Mouse (Mus musculus): Measurements from ENCODE around the gene Capg. TPM values are rescaled to one million over a fixed set of nuclear protein-coding genes. Genes with fewer than 3 reads are reported as not detected.
A peak's percentile ranks its signal among the peaks of the same experiment; 100 is the strongest.

Capg gene
- polyA plus RNA-seq, 1 experiment = 394 TPM

DNA sequence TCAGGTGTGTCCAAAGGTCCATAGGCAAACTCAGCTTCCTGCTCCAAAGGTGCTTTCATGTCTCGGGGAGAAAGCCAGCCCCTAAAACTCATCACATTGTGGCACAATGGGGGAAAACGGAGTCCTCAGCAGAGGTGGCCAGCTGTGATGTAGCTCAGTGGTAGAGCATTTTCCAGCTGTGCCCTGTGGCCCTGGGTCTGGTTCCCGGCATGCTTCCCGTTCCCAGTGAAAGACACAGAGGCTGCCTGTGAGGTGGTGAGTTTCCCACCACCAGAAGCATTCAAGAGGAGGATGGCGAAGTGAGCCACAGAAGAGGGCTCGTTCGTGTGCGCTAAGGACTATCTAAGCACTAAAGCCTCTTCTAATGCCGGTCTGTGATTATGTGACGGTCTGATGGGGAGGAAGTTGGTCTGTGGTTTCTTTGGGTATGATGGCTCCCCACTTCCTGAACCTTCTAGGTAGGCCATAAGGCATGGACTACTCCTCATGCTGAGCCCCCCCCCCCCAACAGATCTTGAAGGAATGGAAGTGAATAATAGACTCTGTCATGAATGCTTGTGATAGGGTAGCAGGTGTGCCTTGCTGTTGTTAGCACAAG lies 6.4 kb downstream of the Capg start:
- TF ChIP-seq MYOD1 (IDR thresholded peaks at IDR 0.05; ENCODE audit: control insufficient read depth in 1 of 3, insufficient read length in 2 of 3, low read depth in 2 of 3) = no peak
- TF ChIP-seq SRF (IDR thresholded peaks at IDR 0.05; ENCODE audit: control insufficient read depth, insufficient read length, low read depth) = no peak
- TF ChIP-seq TCF3 (IDR thresholded peaks at IDR 0.05; ENCODE audit: insufficient read length, low read depth) = no peak
- TF ChIP-seq REST (IDR thresholded peaks at IDR 0.05; ENCODE audit: insufficient read depth, insufficient read length) = no peak
- TF ChIP-seq TCF12 (IDR thresholded peaks at IDR 0.05; ENCODE audit: insufficient read depth, poor library complexity, severe bottlenecking) = no peak
- TF ChIP-seq MYOG (IDR thresholded peaks at IDR 0.05; ENCODE audit: control insufficient read depth in 1 of 3, insufficient read depth in 1 of 3, insufficient read length in 2 of 3, low read depth in 2 of 3) = no peak

GRCm38 (mm10) chr6:72552171-72553078 lies 8.2 kb downstream of the Capg start:
- TF ChIP-seq MYOG (IDR thresholded peaks at IDR 0.05; ENCODE audit: control insufficient read depth in 1 of 3, insufficient read depth in 1 of 3, insufficient read length in 2 of 3, low read depth in 2 of 3) (no peak), POLR2A (IDR thresholded peaks at IDR 0.05; ENCODE audit: insufficient read length, low read depth) (peak; percentile 51), SRF (IDR thresholded peaks at IDR 0.05; ENCODE audit: control insufficient read depth, insufficient read length, low read depth) (no peak), POLR2AphosphoS2 (IDR thresholded peaks at IDR 0.05; ENCODE audit: insufficient read length, low read depth) (peak; percentile 35), TCF3 (IDR thresholded peaks at IDR 0.05; ENCODE audit: insufficient read length, low read depth) (no peak), E2F4 (IDR thresholded peaks at IDR 0.05; ENCODE audit: insufficient read depth) (no peak), USF1 (IDR thresholded peaks at IDR 0.05; ENCODE audit: low read depth) (no peak), TCF12 (IDR thresholded peaks at IDR 0.05; ENCODE audit: insufficient read depth, poor library complexity, severe bottlenecking) (no peak), CEBPB (IDR thresholded peaks at IDR 0.05; ENCODE audit: insufficient read depth, poor library complexity, severe bottlenecking) (no peak), MYOD1 (IDR thresholded peaks at IDR 0.05; ENCODE audit: control insufficient read depth in 1 of 3, insufficient read length in 2 of 3, low read depth in 2 of 3) (no peak), MAX (IDR thresholded peaks at IDR 0.05; ENCODE audit: low read depth) (no peak), REST (IDR thresholded peaks at IDR 0.05; ENCODE audit: insufficient read depth, insufficient read length) (no peak)
- peaks cover 33% of the 10 kb centered on the region for H3K79me2 ChIP-seq (ENCODE audit: control insufficient read depth, insufficient read depth)
- H3K27me3 ChIP-seq (ENCODE audit: control insufficient read depth, insufficient read depth, insufficient read length) = no peaks in the 10 kb centered on the region
- peak overlapping the region; percentile 50 for H3K4me3 ChIP-seq
- H3ac ChIP-seq (ENCODE audit: control insufficient read depth, insufficient read length) = no peak overlapping the region
- H3K36me3 ChIP-seq (ENCODE audit: control insufficient read depth, insufficient read depth) = peaks cover 6% of the 10 kb centered on the region
- peak overlapping the region; percentile 96 for H3K4me2 ChIP-seq (ENCODE audit: low read depth)

More for the DNA sequence above, 6.4 kb downstream of the Capg start:
- Histone ChIP-seq H3K79me2 (ENCODE audit: control insufficient read depth, insufficient read depth) (peaks cover 33% of the 10 kb centered on the region), H3K4me3 (peak overlapping the region; percentile 50), H3K36me3 (ENCODE audit: control insufficient read depth, insufficient read depth) (peaks cover 6% of the 10 kb centered on the region), H3K4me2 (ENCODE audit: low read depth) (peak overlapping the region; percentile 96), H3ac (ENCODE audit: control insufficient read depth, insufficient read length) (no peak overlapping the region), H3K27me3 (ENCODE audit: control insufficient read depth, insufficient read depth, insufficient read length) (no peaks in the 10 kb centered on the region)

- Histone ChIP-seq H3ac (ENCODE audit: control insufficient read depth, insufficient read length) (no peak overlapping the region), H3K4me3 (peak overlapping the region; percentile 50), H3K4me2 (ENCODE audit: low read depth) (peak overlapping the region; percentile 96), H3K36me3 (ENCODE audit: control insufficient read depth, insufficient read depth) (peaks cover 6% of the 10 kb centered on the region), H3K27me3 (ENCODE audit: control insufficient read depth, insufficient read depth, insufficient read length) (no peaks in the 10 kb centered on the region), H3K79me2 (ENCODE audit: control insufficient read depth, insufficient read depth) (peaks cover 33% of the 10 kb centered on the region)
- no peak for TF ChIP-seq MYOD1 (IDR thresholded peaks at IDR 0.05; ENCODE audit: control insufficient read depth in 1 of 3, insufficient read length in 2 of 3, low read depth in 2 of 3)
- no peak for TF ChIP-seq MAX (IDR thresholded peaks at IDR 0.05; ENCODE audit: low read depth)
- TF ChIP-seq POLR2AphosphoS2 (IDR thresholded peaks at IDR 0.05; ENCODE audit: insufficient read length, low read depth) = no peak
- TF ChIP-seq E2F4 (IDR thresholded peaks at IDR 0.05; ENCODE audit: insufficient read depth) = no peak
- TF ChIP-seq REST (IDR thresholded peaks at IDR 0.05; ENCODE audit: insufficient read depth, insufficient read length) = no peak
- no peak for TF ChIP-seq TCF12 (IDR thresholded peaks at IDR 0.05; ENCODE audit: insufficient read depth, poor library complexity, severe bottlenecking)
- TF ChIP-seq MYOG (IDR thresholded peaks at IDR 0.05; ENCODE audit: control insufficient read depth in 1 of 3, insufficient read depth in 1 of 3, insufficient read length in 2 of 3, low read depth in 2 of 3) = no peak
- no peak for TF ChIP-seq CEBPB (IDR thresholded peaks at IDR 0.05; ENCODE audit: insufficient read depth, poor library complexity, severe bottlenecking)
- no peak for TF ChIP-seq USF1 (IDR thresholded peaks at IDR 0.05; ENCODE audit: low read depth)
- TF ChIP-seq SRF (IDR thresholded peaks at IDR 0.05; ENCODE audit: control insufficient read depth, insufficient read length, low read depth) = no peak
- TF ChIP-seq TCF3 (IDR thresholded peaks at IDR 0.05; ENCODE audit: insufficient read length, low read depth) = no peak
- no peak for TF ChIP-seq POLR2A (IDR thresholded peaks at IDR 0.05; ENCODE audit: insufficient read length, low read depth)
These were observed 8.9 kb downstream of the Capg start for GRCm38 (mm10) chr6:72553079-72553412.

- H3ac ChIP-seq (ENCODE audit: control insufficient read depth, insufficient read length) = no peak overlapping the region
- no peak overlapping the region for H3K4me2 ChIP-seq (ENCODE audit: low read depth)
- H3K27me3 ChIP-seq (ENCODE audit: control insufficient read depth, insufficient read depth, insufficient read length) = no peaks in the 10 kb centered on the region
- H3K36me3 ChIP-seq (ENCODE audit: control insufficient read depth, insufficient read depth) = no peaks in the 10 kb centered on the region
- H3K79me2 ChIP-seq (ENCODE audit: control insufficient read depth, insufficient read depth) = no peaks in the 10 kb centered on the region
- no peak for TF ChIP-seq E2F4 (IDR thresholded peaks at IDR 0.05; ENCODE audit: insufficient read depth)
- no peak for TF ChIP-seq MYOG (IDR thresholded peaks at IDR 0.05; ENCODE audit: control insufficient read depth in 1 of 3, insufficient read depth in 1 of 3, insufficient read length in 2 of 3, low read depth in 2 of 3)
- no peak for TF ChIP-seq POLR2A (IDR thresholded peaks at IDR 0.05; ENCODE audit: insufficient read length, low read depth)
- TF ChIP-seq USF1 (IDR thresholded peaks at IDR 0.05; ENCODE audit: low read depth) = no peak
- TF ChIP-seq REST (IDR thresholded peaks at IDR 0.05; ENCODE audit: insufficient read depth, insufficient read length) = no peak
- TF ChIP-seq POLR2AphosphoS2 (IDR thresholded peaks at IDR 0.05; ENCODE audit: insufficient read length, low read depth) = no peak
- no peak for TF ChIP-seq MAX (IDR thresholded peaks at IDR 0.05; ENCODE audit: low read depth)
- TF ChIP-seq CEBPB (IDR thresholded peaks at IDR 0.05; ENCODE audit: insufficient read depth, poor library complexity, severe bottlenecking) = no peak
- TF ChIP-seq TCF3 (IDR thresholded peaks at IDR 0.05; ENCODE audit: insufficient read length, low read depth) = no peak
- no peak for TF ChIP-seq MYOD1 (IDR thresholded peaks at IDR 0.05; ENCODE audit: control insufficient read depth in 1 of 3, insufficient read length in 2 of 3, low read depth in 2 of 3)
- no peak for TF ChIP-seq SRF (IDR thresholded peaks at IDR 0.05; ENCODE audit: control insufficient read depth, insufficient read length, low read depth)
- no peak for TF ChIP-seq TCF12 (IDR thresholded peaks at IDR 0.05; ENCODE audit: insufficient read depth, poor library complexity, severe bottlenecking)
- H3K4me3 ChIP-seq = no peak overlapping the region
These were observed 16.6 kb downstream of the Capg start for GRCm38 (mm10) chr6:72560801-72561200.

All from myocyte (in vitro differentiated cells).